Mouse (Mus musculus): ENCODE data around the gene Krtap9-1. TPM values are rescaled to one million over a fixed set of nuclear protein-coding genes. Genes with fewer than 3 reads are reported as not detected.
"Not testable (repeated sequence)": the region's sequence is repeated elsewhere in the genome, so short reads cannot be mapped to it uniquely, and the experiment has no call there.

The Krtap9-1 gene
- not detected in 2 replicates for polyA plus RNA-seq (2014; fragmentation: Nextera tagmentation; extraction: Ambion mirVana)

DNA sequence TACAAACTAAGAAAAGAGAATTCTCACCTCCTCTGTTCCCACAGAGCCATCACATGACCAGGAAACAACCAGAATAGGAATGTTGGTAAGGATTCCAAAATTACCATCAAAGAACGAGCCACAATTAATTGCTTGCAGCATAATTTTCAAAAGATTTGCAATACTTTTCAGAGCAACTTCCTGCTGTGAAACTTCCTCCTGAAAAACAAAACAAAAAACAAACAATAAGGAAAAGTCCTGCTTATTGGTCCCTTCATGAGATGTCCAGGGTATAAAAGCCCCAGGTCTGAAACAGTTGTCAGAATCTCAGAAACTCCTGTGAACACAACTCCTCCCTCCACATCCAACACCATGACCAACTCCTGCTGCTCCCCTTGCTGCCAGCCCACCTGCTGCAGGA is at the start of gene Krtap9-1:
Gene Krtap9-1, plus strand, starts transcription at position 301 of the 400 bp plus-strand sequence.
- WGBS = 70% methylated on average over 1 of the region's 1 CpGs
- H3K9ac ChIP-seq (replicated peaks; ENCODE audit: low read length); H3K9me3 ChIP-seq (replicated peaks; ENCODE audit: control insufficient read depth, low read length); H3K27ac ChIP-seq (replicated peaks; ENCODE audit: low read depth, low read length); H3K4me1 ChIP-seq (ENCODE audit: control insufficient read depth, insufficient read depth, low read length); ATAC-seq (replicated peaks; ENCODE audit: insufficient number of reproducible peaks, low FRiP score, low TSS enrichment, low read depth); H3K36me3 ChIP-seq (replicated peaks; ENCODE audit: control insufficient read depth, insufficient read depth, low read depth, low read length); H3K4me2 ChIP-seq (ENCODE audit: low read depth, low read length); DNase-seq (ENCODE audit: low spot score); H3K4me3 ChIP-seq (ENCODE audit: low read depth, low read length); H3K27me3 ChIP-seq (ENCODE audit: control insufficient read depth, insufficient read depth, low read length): not testable (repeated sequence)

DNA sequence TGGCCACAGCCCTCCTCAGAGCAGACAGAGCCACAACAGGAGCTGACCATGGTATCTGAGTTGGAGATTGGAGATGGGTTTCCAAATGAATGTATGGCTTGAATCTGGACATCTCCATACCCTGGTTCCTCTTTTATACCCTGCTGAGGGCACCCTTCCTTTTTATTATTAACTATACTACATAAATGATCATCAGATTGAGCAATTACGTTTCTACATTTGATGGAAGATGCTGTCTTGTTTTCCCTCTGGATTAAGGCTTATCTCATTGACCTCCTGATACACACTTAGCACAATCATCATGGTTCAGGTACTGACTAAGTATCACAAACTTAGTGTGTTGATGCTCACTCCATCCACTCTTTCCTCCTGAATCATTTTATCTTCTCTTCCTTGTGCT is 35.2 kb upstream of the Krtap9-1 start, which contains the start of gene 2300003K06Rik:
Gene 2300003K06Rik, minus strand, starts transcription at position 101 of the 400 bp plus-strand sequence.
- Histone ChIP-seq H3K36me3 (replicated peaks; ENCODE audit: control insufficient read depth, insufficient read depth, low read depth, low read length) (no peaks in the 10 kb centered on the region), H3K27ac (replicated peaks; ENCODE audit: low read depth, low read length) (no peak within 1 kb of the TSS), H3K4me2 (ENCODE audit: low read depth, low read length) (no peak within 1 kb of the TSS), H3K9me3 (replicated peaks; ENCODE audit: control insufficient read depth, low read length) (no peaks in the 10 kb centered on the region), H3K9ac (replicated peaks; ENCODE audit: low read length) (no peak within 1 kb of the TSS), H3K4me1 (ENCODE audit: control insufficient read depth, insufficient read depth, low read length) (no peaks in the 10 kb centered on the region), H3K27me3 (ENCODE audit: control insufficient read depth, insufficient read depth, low read length) (no peaks in the 10 kb centered on the region), H3K4me3 (ENCODE audit: low read depth, low read length) (no peak within 1 kb of the TSS)
- 73% methylated on average over 1 of the region's 1 CpGs for WGBS
- DNase-seq (ENCODE audit: low spot score) = no peak
- ATAC-seq (replicated peaks; ENCODE audit: insufficient number of reproducible peaks, low FRiP score, low TSS enrichment, low read depth) = no peak

DNA sequence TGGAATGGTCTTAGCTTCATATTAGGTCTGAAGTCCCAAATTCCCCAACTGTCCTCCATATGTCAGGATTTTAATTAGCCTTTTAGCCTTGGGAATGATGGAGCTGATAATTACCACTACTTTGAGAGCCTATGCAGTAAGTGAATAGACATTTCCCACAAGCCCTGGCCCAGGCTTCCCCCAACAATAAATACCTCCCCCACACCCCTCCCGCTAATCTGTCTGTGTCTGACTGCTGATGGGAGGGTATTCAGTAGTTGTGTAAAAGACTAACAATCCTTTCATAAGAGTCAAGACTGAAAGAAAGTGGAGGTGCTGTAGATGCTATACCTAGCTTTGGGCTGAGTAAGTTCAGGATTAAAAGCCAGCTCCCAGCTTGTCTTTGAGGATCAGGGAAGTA is 31.0 kb upstream of the Krtap9-1 start:
- 86% methylated on average over 1 of the region's 1 CpGs for WGBS
- no peak for DNase-seq (ENCODE audit: low spot score)
- Histone ChIP-seq H3K9me3 (replicated peaks; ENCODE audit: control insufficient read depth, low read length) (no peaks in the 10 kb centered on the region), H3K27me3 (ENCODE audit: control insufficient read depth, insufficient read depth, low read length) (no peaks in the 10 kb centered on the region), H3K36me3 (replicated peaks; ENCODE audit: control insufficient read depth, insufficient read depth, low read depth, low read length) (no peaks in the 10 kb centered on the region), H3K4me2 (ENCODE audit: low read depth, low read length) (no peak overlapping the region), H3K27ac (replicated peaks; ENCODE audit: low read depth, low read length) (no peak overlapping the region), H3K4me1 (ENCODE audit: control insufficient read depth, insufficient read depth, low read length) (no peaks in the 10 kb centered on the region), H3K9ac (replicated peaks; ENCODE audit: low read length) (no peak overlapping the region), H3K4me3 (ENCODE audit: low read depth, low read length) (no peak overlapping the region)
- no peak for ATAC-seq (replicated peaks; ENCODE audit: insufficient number of reproducible peaks, low FRiP score, low TSS enrichment, low read depth)

DNA sequence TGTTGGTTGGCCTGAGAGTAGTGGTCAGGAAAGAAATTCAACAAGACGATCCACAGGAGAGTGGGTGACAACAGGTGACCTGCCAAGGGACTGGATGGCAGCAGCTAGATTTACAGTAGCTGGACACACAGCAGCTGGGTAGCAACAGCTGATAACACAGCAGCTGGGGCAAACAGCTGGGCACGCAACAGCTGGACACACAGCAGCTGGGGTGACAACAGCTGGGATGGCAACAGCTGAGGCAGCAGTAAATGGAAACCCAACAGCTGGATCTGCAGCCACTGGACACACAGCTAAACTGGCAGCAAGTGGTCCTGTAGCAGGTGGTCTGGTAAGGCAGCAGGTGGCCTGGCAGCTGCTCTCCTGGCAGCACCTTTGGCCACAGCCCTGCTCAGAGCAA is 26.4 kb upstream of the Krtap9-1 start:
- H3K4me2 ChIP-seq (ENCODE audit: low read depth, low read length) = no peak overlapping the region
- H3K9me3 ChIP-seq (replicated peaks; ENCODE audit: control insufficient read depth, low read length) = no peaks in the 10 kb centered on the region
- H3K9ac ChIP-seq (replicated peaks; ENCODE audit: low read length) = no peak overlapping the region
- H3K36me3 ChIP-seq (replicated peaks; ENCODE audit: control insufficient read depth, insufficient read depth, low read depth, low read length) = no peaks in the 10 kb centered on the region
- no peaks in the 10 kb centered on the region for H3K27me3 ChIP-seq (ENCODE audit: control insufficient read depth, insufficient read depth, low read length)
- no peak for ATAC-seq (replicated peaks; ENCODE audit: insufficient number of reproducible peaks, low FRiP score, low TSS enrichment, low read depth)
- H3K27ac ChIP-seq (replicated peaks; ENCODE audit: low read depth, low read length) = no peak overlapping the region
- no peaks in the 10 kb centered on the region for H3K4me1 ChIP-seq (ENCODE audit: control insufficient read depth, insufficient read depth, low read length)
- no peak for DNase-seq (ENCODE audit: low spot score)
- 94% methylated on average over 2 of the region's 2 CpGs for WGBS
- no peak overlapping the region for H3K4me3 ChIP-seq (ENCODE audit: low read depth, low read length)

DNA sequence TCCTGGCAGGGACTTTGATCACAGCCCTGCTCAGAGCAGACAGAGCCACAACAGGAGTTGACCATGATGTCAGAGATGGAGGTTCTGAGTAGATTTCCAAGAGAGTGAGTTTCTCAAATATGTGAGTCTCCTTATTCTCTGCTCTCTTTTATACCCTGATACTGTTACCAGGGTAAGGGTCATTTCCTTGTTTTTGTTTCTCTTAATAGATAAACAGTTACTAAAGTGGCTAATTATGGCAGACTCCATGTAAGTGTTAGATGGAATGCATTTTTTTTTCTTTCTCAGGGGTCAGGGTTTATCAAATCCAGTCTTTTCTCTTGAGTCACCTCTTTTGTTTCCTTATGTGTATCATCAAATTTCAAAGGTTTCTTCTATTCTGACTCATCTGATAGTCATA is 21.7 kb upstream of the Krtap9-1 start, which contains the start of gene Krtap4-16:
Gene Krtap4-16, minus strand, starts transcription at position 101 of the 400 bp plus-strand sequence.
- no peak within 1 kb of the TSS for H3K4me3 ChIP-seq (ENCODE audit: low read depth, low read length)
- H3K4me2 ChIP-seq (ENCODE audit: low read depth, low read length) = no peak within 1 kb of the TSS
- no peaks in the 10 kb centered on the region for H3K36me3 ChIP-seq (replicated peaks; ENCODE audit: control insufficient read depth, insufficient read depth, low read depth, low read length)
- no peak within 1 kb of the TSS for H3K9ac ChIP-seq (replicated peaks; ENCODE audit: low read length)
- DNase-seq (ENCODE audit: low spot score) = no peak
- no peaks in the 10 kb centered on the region for H3K9me3 ChIP-seq (replicated peaks; ENCODE audit: control insufficient read depth, low read length)
- no peaks in the 10 kb centered on the region for H3K27me3 ChIP-seq (ENCODE audit: control insufficient read depth, insufficient read depth, low read length)
- ATAC-seq (replicated peaks; ENCODE audit: insufficient number of reproducible peaks, low FRiP score, low TSS enrichment, low read depth) = no peak
- H3K4me1 ChIP-seq (ENCODE audit: control insufficient read depth, insufficient read depth, low read length) = no peaks in the 10 kb centered on the region
- H3K27ac ChIP-seq (replicated peaks; ENCODE audit: low read depth, low read length) = no peak within 1 kb of the TSS

DNA sequence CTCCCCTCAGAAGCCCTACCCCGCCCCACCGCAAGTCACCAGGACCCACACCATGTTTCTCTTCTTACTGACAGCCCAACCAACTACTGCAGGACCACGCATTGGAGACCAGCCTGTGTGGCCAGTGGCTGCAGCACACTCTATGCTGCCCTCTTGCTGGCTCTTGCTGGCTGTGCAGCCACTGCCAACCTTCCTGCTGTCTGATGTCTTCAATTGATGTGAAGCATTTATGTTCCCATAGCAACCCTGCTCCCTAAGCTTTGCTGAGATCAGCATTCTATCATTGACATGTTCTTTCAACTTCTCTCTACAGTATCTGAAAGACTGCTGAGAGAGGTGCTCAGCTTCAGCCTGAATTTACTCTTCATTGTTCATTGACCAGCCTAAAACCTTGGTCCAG is 19.1 kb upstream of the Krtap9-1 start:
- ATAC-seq (replicated peaks; ENCODE audit: insufficient number of reproducible peaks, low FRiP score, low TSS enrichment, low read depth) = no peak
- no peaks in the 10 kb centered on the region for H3K36me3 ChIP-seq (replicated peaks; ENCODE audit: control insufficient read depth, insufficient read depth, low read depth, low read length)
- no peak overlapping the region for H3K9ac ChIP-seq (replicated peaks; ENCODE audit: low read length)
- no peaks in the 10 kb centered on the region for H3K4me1 ChIP-seq (ENCODE audit: control insufficient read depth, insufficient read depth, low read length)
- H3K27ac ChIP-seq (replicated peaks; ENCODE audit: low read depth, low read length) = no peak overlapping the region
- no peaks in the 10 kb centered on the region for H3K9me3 ChIP-seq (replicated peaks; ENCODE audit: control insufficient read depth, low read length)
- WGBS = 62% methylated on average over 3 of the region's 3 CpGs
- no peak overlapping the region for H3K4me2 ChIP-seq (ENCODE audit: low read depth, low read length)
- H3K27me3 ChIP-seq (ENCODE audit: control insufficient read depth, insufficient read depth, low read length) = no peaks in the 10 kb centered on the region
- no peak overlapping the region for H3K4me3 ChIP-seq (ENCODE audit: low read depth, low read length)
- DNase-seq (ENCODE audit: low spot score) = peak; percentile 15

DNA sequence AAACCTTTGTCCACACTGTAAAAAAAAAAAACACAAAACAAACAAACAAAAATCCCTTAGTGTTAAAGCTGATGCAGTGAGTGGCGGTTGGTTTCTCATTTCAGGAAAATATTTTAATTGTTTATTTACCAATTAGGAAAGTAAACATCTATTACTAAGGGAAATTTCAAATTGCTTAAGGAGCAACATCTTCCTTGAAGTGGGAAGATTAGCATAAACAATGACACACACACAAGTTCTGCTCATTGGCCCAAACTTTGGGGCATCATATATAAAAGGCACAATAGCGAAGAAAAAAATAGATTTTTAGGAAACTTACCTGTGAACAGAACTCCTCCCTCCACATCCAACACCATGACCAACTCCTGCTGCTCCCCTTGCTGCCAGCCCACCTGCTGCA is 15.6 kb upstream of the Krtap9-1 start, which contains the start of gene Gm11568:
Gene Gm11568, plus strand, starts transcription at position 301 of the 400 bp plus-strand sequence.
- H3K27me3 ChIP-seq (ENCODE audit: control insufficient read depth, insufficient read depth, low read length) = no peaks in the 10 kb centered on the region
- no peak within 1 kb of the TSS for H3K27ac ChIP-seq (replicated peaks; ENCODE audit: low read depth, low read length)
- H3K4me2 ChIP-seq (ENCODE audit: low read depth, low read length) = no peak within 1 kb of the TSS
- ATAC-seq (replicated peaks; ENCODE audit: insufficient number of reproducible peaks, low FRiP score, low TSS enrichment, low read depth) (no peak), DNase-seq (ENCODE audit: low spot score) (no peak)
- H3K4me1 ChIP-seq (ENCODE audit: control insufficient read depth, insufficient read depth, low read length) = no peaks in the 10 kb centered on the region
- WGBS = 80% methylated on average over 2 of the region's 2 CpGs
- H3K4me3 ChIP-seq (ENCODE audit: low read depth, low read length) = no peak within 1 kb of the TSS
- H3K36me3 ChIP-seq (replicated peaks; ENCODE audit: control insufficient read depth, insufficient read depth, low read depth, low read length) = no peaks in the 10 kb centered on the region
- no peaks in the 10 kb centered on the region for H3K9me3 ChIP-seq (replicated peaks; ENCODE audit: control insufficient read depth, low read length)
- no peak within 1 kb of the TSS for H3K9ac ChIP-seq (replicated peaks; ENCODE audit: low read length)

DNA sequence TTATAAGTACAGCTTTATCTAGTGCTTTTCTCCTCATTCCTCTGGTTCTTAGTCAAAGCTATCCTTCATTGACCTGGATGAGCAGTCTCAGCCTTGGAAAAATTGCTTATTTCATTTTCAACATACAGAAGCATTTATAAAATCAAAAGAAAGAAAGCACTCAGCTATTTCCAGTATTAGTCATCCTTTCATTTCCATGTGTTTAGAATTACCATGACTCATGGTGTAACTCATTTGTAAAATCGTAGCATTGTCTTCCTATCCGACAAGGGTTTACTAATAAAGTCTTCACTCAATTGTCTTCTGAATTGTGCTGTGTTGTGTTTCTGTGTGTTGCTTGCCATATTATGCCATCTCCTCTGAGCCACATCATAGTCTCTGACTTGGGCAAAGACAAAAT is 14.4 kb upstream of the Krtap9-1 start:
- no peaks in the 10 kb centered on the region for H3K27me3 ChIP-seq (ENCODE audit: control insufficient read depth, insufficient read depth, low read length)
- no peak overlapping the region for H3K4me3 ChIP-seq (ENCODE audit: low read depth, low read length)
- ATAC-seq (replicated peaks; ENCODE audit: insufficient number of reproducible peaks, low FRiP score, low TSS enrichment, low read depth) = no peak
- no peak for DNase-seq (ENCODE audit: low spot score)
- 80% methylated on average over 2 of the region's 2 CpGs for WGBS
- no peaks in the 10 kb centered on the region for H3K9me3 ChIP-seq (replicated peaks; ENCODE audit: control insufficient read depth, low read length)
- H3K4me2 ChIP-seq (ENCODE audit: low read depth, low read length) = no peak overlapping the region
- H3K27ac ChIP-seq (replicated peaks; ENCODE audit: low read depth, low read length) = no peak overlapping the region
- H3K4me1 ChIP-seq (ENCODE audit: control insufficient read depth, insufficient read depth, low read length) = no peaks in the 10 kb centered on the region
- H3K36me3 ChIP-seq (replicated peaks; ENCODE audit: control insufficient read depth, insufficient read depth, low read depth, low read length) = no peaks in the 10 kb centered on the region
- H3K9ac ChIP-seq (replicated peaks; ENCODE audit: low read length) = no peak overlapping the region
